In genomic region chr14:119857338-119858291, GRCm38 (mm10) we compare ENCODE assay signal across 8 mouse cellular contexts.
DNase-seq lines count a peak whose midpoint lies in the region; ATAC-seq and TF ChIP-seq lines count a peak whose summit lies in the region.

No protein-coding gene starts in this region.

- peak overlapping the region; percentile 25; the same call in 1 of the 2 replicates for H3K4me2 ChIP-seq in intestine, embryonic 14.5 days (ENCODE audit: low read length)
- H3K4me2 ChIP-seq in intestine, postnatal 0 days (replicated peaks; ENCODE audit: low read depth), result no peak overlapping the region

- no peaks in the 10 kb centered on the region for H3K36me3 ChIP-seq in intestine, embryonic 14.5 days (ENCODE audit: control insufficient read depth, insufficient read depth, low read length)
- H3K36me3 ChIP-seq in intestine, postnatal 0 days (ENCODE audit: control insufficient read depth, insufficient read depth), result no peaks in the 10 kb centered on the region

- H3K4me1 ChIP-seq in intestine, embryonic 14.5 days (replicated peaks; ENCODE audit: control insufficient read depth, insufficient read depth, low read length), result no peaks in the 10 kb centered on the region
- H3K4me1 ChIP-seq in intestine, postnatal 0 days (replicated peaks; ENCODE audit: control insufficient read depth, insufficient read depth, low read length), result no peaks in the 10 kb centered on the region

- ATAC-seq in intestine, embryonic 14.5 days (replicated peaks; ENCODE audit: low FRiP score, low TSS enrichment, low read depth), result no peak
- no peak for ATAC-seq in intestine, postnatal 0 days

- no peak overlapping the region for H3K27ac ChIP-seq in intestine, embryonic 14.5 days (ENCODE audit: low read depth)
- no peak overlapping the region for H3K27ac ChIP-seq in intestine, postnatal 0 days (ENCODE audit: low read depth, low read length)

- DNase-seq in intestine, embryonic 14.5 days (ENCODE audit: low spot score), result no peak
- peak; percentile 33 to 58 for DNase-seq in frontal cortex, postnatal 10 days (ENCODE audit: low spot score in 2 of 2)
- DNase-seq in left cerebral cortex, adult 18-20 months (ENCODE audit: low spot score in 2 of 2), result peak; percentile 48 to 67
- DNase-seq in right cerebral cortex, postnatal 10 days (ENCODE audit: low spot score in 2 of 2), result peak; percentile 72 to 85
- DNase-seq in thymus, postnatal 0 days (ENCODE audit: low spot score), result no peak
- no peak for DNase-seq in adrenal gland, postnatal 4 days (ENCODE audit: low spot score in 2 of 2)
- no peak for DNase-seq in lung, postnatal 14 days

- WGBS in intestine, embryonic 14.5 days, result 62% methylated on average over 23 of the region's 23 CpGs
- 62% methylated on average over 23 of the region's 23 CpGs for whole genome bisulfite sequencing in intestine, postnatal 0 days

- no peak overlapping the region for H3K9ac ChIP-seq in intestine, embryonic 14.5 days (ENCODE audit: low read length)
- H3K9ac ChIP-seq in intestine, postnatal 0 days (ENCODE audit: low read depth, low read length), result no peak overlapping the region

- no peaks in the 10 kb centered on the region for H3K9me3 ChIP-seq in intestine, embryonic 14.5 days (ENCODE audit: control insufficient read depth, low read length)
- H3K9me3 ChIP-seq in intestine, postnatal 0 days (ENCODE audit: control insufficient read depth), result no peaks in the 10 kb centered on the region

- no peaks in the 10 kb centered on the region for H3K27me3 ChIP-seq in intestine, embryonic 14.5 days (replicated peaks; ENCODE audit: control insufficient read depth, insufficient read depth, low read length)
- H3K27me3 ChIP-seq in intestine, postnatal 0 days (replicated peaks; ENCODE audit: control insufficient read depth, insufficient read depth, low read length), result no peaks in the 10 kb centered on the region

- no peak overlapping the region for H3K4me3 ChIP-seq in intestine, embryonic 14.5 days (ENCODE audit: low read depth, low read length)
- no peak overlapping the region for H3K4me3 ChIP-seq in intestine, postnatal 0 days (ENCODE audit: low read depth, low read length)

- no peak for TF ChIP-seq CTCF in intestine, postnatal 0 days (IDR thresholded peaks at IDR 0.05; ENCODE audit: low read depth)

Comparison
In these comparisons a context has a peak if more than half of its experiments do, and no peak if none do; other contexts are left out.
1. DNase-seq: peak in frontal cortex, postnatal 10 days (2 of 2), left cerebral cortex, adult 18-20 months (2 of 2) and right cerebral cortex, postnatal 10 days (2 of 2); none in intestine, embryonic 14.5 days (single experiment), thymus, postnatal 0 days (single experiment), adrenal gland, postnatal 4 days (0 of 2) and lung, postnatal 14 days (single experiment).